Mouse (Mus musculus) erythroblast, embryonic 14.5 days (primary cell): ENCODE results near the gene Opn4. TPM values are rescaled to one million over a fixed set of nuclear protein-coding genes. Genes with fewer than 3 reads are reported as not detected.
A peak's percentile ranks its signal among the peaks of the same experiment; 100 is the strongest.

Experiments
- H3K27me3 ChIP-seq: 2 replicates; pipeline ENCODE4 v1.6.1; 2012; ENCODE audit warnings: inconsistent platforms; ENCODE audit not compliant: control insufficient read depth
- H3K36me3 ChIP-seq: 2 replicates; pipeline ENCODE4 v1.6.1; 2012; ENCODE audit warnings: mild to moderate bottlenecking, inconsistent platforms; ENCODE audit not compliant: control insufficient read depth
- H3K4me1 ChIP-seq: 2 replicates; pipeline ENCODE4 v1.6.1; 2012; ENCODE audit warnings: inconsistent platforms; ENCODE audit not compliant: control insufficient read depth
- H3K4me3 ChIP-seq: replicated peaks from 2 replicates; pipeline ENCODE3; 2012; ENCODE audit warnings: moderate library complexity, mild to moderate bottlenecking, inconsistent platforms
- H3K9me3 ChIP-seq: 2 replicates; pipeline ENCODE4 v1.6.1; 2012; ENCODE audit warnings: low read length, inconsistent platforms, mixed read lengths; ENCODE audit not compliant: control insufficient read depth
- GATA1 ChIP-seq: IDR thresholded peaks from 2 replicates; pipeline ENCODE4 v1.6.1; 2012; ENCODE audit warnings: low read length, inconsistent platforms, mixed read lengths
- TAL1 ChIP-seq: IDR thresholded peaks from 3 replicates; pipeline ENCODE4 v1.6.1; 2012; ENCODE audit warnings: low read length, inconsistent platforms, mixed read lengths
- polyA plus RNA-seq: library from polyadenylated mRNA; stranded (reverse); fragments of >175 nt; gene quantifications from 2 replicates; pipeline ENCODE4 v1.2.3, GENCODE M21; 2012

The Opn4 gene
- polyA plus RNA-seq, 1 experiment, result not detected

GRCm38 (mm10) chr14:34620611-34621376 lies 20.9 kb upstream of the Opn4 start:
- H3K4me3 ChIP-seq, result no peak overlapping the region
- no peaks in the 10 kb centered on the region for H3K36me3 ChIP-seq
- TF ChIP-seq TAL1 (no peak), GATA1 (no peak)
- H3K27me3 ChIP-seq, result peaks cover 5% of the 10 kb centered on the region
- H3K9me3 ChIP-seq, result no peaks in the 10 kb centered on the region
- H3K4me1 ChIP-seq, result peaks cover 51% of the 10 kb centered on the region

- TF ChIP-seq GATA1 (no peak), TAL1 (no peak)
- no peaks in the 10 kb centered on the region for H3K36me3 ChIP-seq
- peaks cover 45% of the 10 kb centered on the region for H3K4me1 ChIP-seq
- peaks cover 23% of the 10 kb centered on the region for H3K27me3 ChIP-seq
- no peak overlapping the region for H3K4me3 ChIP-seq
- no peaks in the 10 kb centered on the region for H3K9me3 ChIP-seq
Observed at GRCm38 (mm10) chr14:34618808-34619207, 18.9 kb upstream of the Opn4 start.

GRCm38 (mm10) chr14:34616821-34617220 lies 16.9 kb upstream of the Opn4 start:
- TF ChIP-seq TAL1 (no peak), GATA1 (no peak)
- Histone ChIP-seq H3K36me3 (no peaks in the 10 kb centered on the region), H3K27me3 (peaks cover 27% of the 10 kb centered on the region), H3K4me3 (no peak overlapping the region), H3K9me3 (no peaks in the 10 kb centered on the region), H3K4me1 (peaks cover 30% of the 10 kb centered on the region)

GRCm38 (mm10) chr14:34615625-34616024 lies 15.7 kb upstream of the Opn4 start:
- Histone ChIP-seq H3K36me3 (no peaks in the 10 kb centered on the region), H3K9me3 (no peaks in the 10 kb centered on the region), H3K4me1 (peaks cover 18% of the 10 kb centered on the region), H3K4me3 (no peak overlapping the region), H3K27me3 (peaks cover 27% of the 10 kb centered on the region)
- TF ChIP-seq GATA1 (no peak), TAL1 (no peak)

GRCm38 (mm10) chr14:34615082-34615481 lies 15.1 kb upstream of the Opn4 start:
- H3K4me3 ChIP-seq, result peak overlapping the region; percentile 48
- TF ChIP-seq TAL1, result no peak
- no peak for TF ChIP-seq GATA1

GRCm38 (mm10) chr14:34614551-34614950 lies 14.6 kb upstream of the Opn4 start:
- Histone ChIP-seq H3K9me3 (no peaks in the 10 kb centered on the region), H3K27me3 (peaks cover 27% of the 10 kb centered on the region), H3K4me3 (peak overlapping the region; percentile 48), H3K4me1 (peaks cover 17% of the 10 kb centered on the region), H3K36me3 (no peaks in the 10 kb centered on the region)
- TF ChIP-seq GATA1 (no peak), TAL1 (no peak)

More at GRCm38 (mm10) chr14:34615082-34615481, 15.1 kb upstream of the Opn4 start:
- peaks cover 17% of the 10 kb centered on the region for H3K4me1 ChIP-seq
- H3K9me3 ChIP-seq, result no peaks in the 10 kb centered on the region
- no peaks in the 10 kb centered on the region for H3K36me3 ChIP-seq
- peaks cover 27% of the 10 kb centered on the region for H3K27me3 ChIP-seq

GRCm38 (mm10) chr14:34613523-34613922 lies 13.6 kb upstream of the Opn4 start:
- H3K9me3 ChIP-seq, result no peaks in the 10 kb centered on the region
- no peak overlapping the region for H3K4me3 ChIP-seq
- H3K27me3 ChIP-seq, result peaks cover 27% of the 10 kb centered on the region
- H3K4me1 ChIP-seq, result peaks cover 12% of the 10 kb centered on the region
- no peaks in the 10 kb centered on the region for H3K36me3 ChIP-seq
- TF ChIP-seq GATA1 (no peak), TAL1 (no peak)

- H3K4me1 ChIP-seq, result peaks cover 10% of the 10 kb centered on the region
- H3K27me3 ChIP-seq, result peaks cover 33% of the 10 kb centered on the region
- no peaks in the 10 kb centered on the region for H3K9me3 ChIP-seq
- TF ChIP-seq GATA1 (no peak), TAL1 (no peak)
- H3K36me3 ChIP-seq, result no peaks in the 10 kb centered on the region
- H3K4me3 ChIP-seq, result no peak overlapping the region
Observed at GRCm38 (mm10) chr14:34612222-34612621, 12.3 kb upstream of the Opn4 start.

GRCm38 (mm10) chr14:34611591-34611990 lies 11.6 kb upstream of the Opn4 start:
- no peaks in the 10 kb centered on the region for H3K9me3 ChIP-seq
- peaks cover 9% of the 10 kb centered on the region for H3K4me1 ChIP-seq

More at GRCm38 (mm10) chr14:34611591-34611990, 11.6 kb upstream of the Opn4 start:
- peaks cover 33% of the 10 kb centered on the region for H3K27me3 ChIP-seq
- H3K36me3 ChIP-seq, result no peaks in the 10 kb centered on the region
- TF ChIP-seq GATA1, result no peak
- no peak for TF ChIP-seq TAL1
- no peak overlapping the region for H3K4me3 ChIP-seq
